Comparison of ENCODE assay signal across 9 mouse cellular contexts in the genomic region with DNA sequence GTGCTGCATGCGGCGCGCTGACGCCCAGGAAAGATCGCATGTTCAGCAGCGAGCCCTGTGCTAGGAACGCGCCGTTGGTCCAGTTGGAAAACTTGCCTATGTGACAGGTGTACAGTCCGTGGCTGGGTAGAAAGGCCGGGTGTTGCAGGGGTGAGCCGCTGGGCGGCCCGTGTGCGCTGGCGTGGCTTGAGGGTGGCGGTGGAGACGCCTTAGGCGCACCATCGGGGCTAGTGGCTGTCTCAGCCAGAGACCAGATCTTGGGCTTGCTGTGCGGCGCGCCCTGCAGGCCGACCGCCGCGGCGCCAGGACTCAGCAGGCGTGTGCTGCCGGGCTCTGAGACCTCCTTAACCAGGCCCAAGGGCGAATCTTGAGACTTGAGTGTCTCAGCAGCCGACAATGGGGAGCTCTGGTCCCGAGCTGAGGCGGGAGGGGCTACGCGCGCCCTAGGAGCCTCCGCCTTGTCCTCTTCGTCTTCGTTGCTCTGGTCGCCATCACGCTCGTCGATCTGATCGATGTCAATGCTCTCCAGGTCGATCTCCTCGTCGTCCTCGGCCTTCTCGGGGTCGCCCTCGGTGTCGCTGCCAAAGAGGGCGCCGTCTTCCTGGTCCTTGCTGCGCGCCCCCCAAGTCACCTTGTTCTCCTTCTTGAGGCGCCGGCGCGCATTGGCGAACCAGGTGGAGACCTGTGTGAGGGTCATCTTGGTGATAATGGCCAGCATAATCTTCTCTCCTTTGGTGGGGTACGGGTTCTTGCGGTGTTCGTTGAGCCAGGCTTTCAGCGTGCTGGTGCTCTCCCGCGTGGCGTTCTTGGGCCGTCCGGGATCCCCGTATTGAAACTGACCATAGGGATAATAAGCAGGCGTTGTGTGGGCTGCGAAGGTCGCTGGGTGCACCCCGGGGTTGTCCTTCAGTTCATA. TPM values are rescaled to one million over a fixed set of nuclear protein-coding genes. Genes with fewer than 3 reads are reported as not detected.
DNase-seq lines count a peak whose midpoint lies in the region; ATAC-seq and TF ChIP-seq lines count a peak whose summit lies in the region.
"Had no signal": no experiment of that assay in that cellular context is flagged by ENCODE, and none has a peak within 500 bp of the region (broad histone marks: within the 10 kb centered on the region; RNA-seq: fewer than 3 reads in every experiment).

No protein-coding gene starts in this region.

- no peak for TF ChIP-seq EP300 in lung, postnatal 0 days (IDR thresholded peaks at IDR 0.05)

- TF ChIP-seq POLR2A in thymus, adult 2 months (IDR thresholded peaks at IDR 0.05; ENCODE audit: control insufficient read depth, extremely low read depth, insufficient read depth, low read length, poor library complexity) = no peak

- peak overlapping the region; percentile 52 for H3K4me2 ChIP-seq in lung, postnatal 0 days (replicated peaks; ENCODE audit: low read depth, low read length)
- H3K4me2 ChIP-seq: liver, embryonic 15.5 days had no signal

- no peak for ATAC-seq in lung, postnatal 0 days
- ATAC-seq in cerebellum, adult (ENCODE audit: insufficient number of reproducible peaks, low FRiP score, low TSS enrichment) = no peak

- H3K4me3 ChIP-seq in E14TG2a.4 (replicated peaks; ENCODE audit: low read length) = peak overlapping the region; percentile 62
- peak overlapping the region; percentile 63 for H3K4me3 ChIP-seq in lung, postnatal 0 days (ENCODE audit: low read depth, low read length)
- no peak overlapping the region for H3K4me3 ChIP-seq in thymus, adult 2 months (ENCODE audit: control insufficient read depth, insufficient read depth, low read length)
- H3K4me3 ChIP-seq: liver, embryonic 15.5 days had no signal

- H3K27me3 ChIP-seq in E14TG2a.4 (ENCODE audit: insufficient read depth, low read length) = peaks cover 94% of the 10 kb centered on the region
- H3K27me3 ChIP-seq in lung, postnatal 0 days (replicated peaks; ENCODE audit: insufficient read depth, low read length) = peaks cover 45% of the 10 kb centered on the region
- H3K27me3 ChIP-seq in thymus, adult 2 months (ENCODE audit: control insufficient read depth, insufficient read depth, low read length) = peaks cover 14% of the 10 kb centered on the region; the same call in 1 of the 2 replicates

- DNase-seq in ZHBTc4 (ENCODE audit: low read depth, low spot score) (peak; percentile 87), MN1 (ENCODE audit: low spot score) (no peak)
- peak; percentile 18 for DNase-seq in heart, postnatal 4 days
- DNase-seq in lung, postnatal 0 days (ENCODE audit: low spot score) = no peak
- DNase-seq in thymus, adult 2 months = no peak
- DNase-seq in layer of hippocampus, adult 11-12 months (ENCODE audit: low spot score) = no peak

- H3K9me3 ChIP-seq in E14TG2a.4 (ENCODE audit: low read length) = no peaks in the 10 kb centered on the region
- H3K9me3 ChIP-seq in lung, postnatal 0 days (ENCODE audit: low read length) = no peaks in the 10 kb centered on the region
- H3K9me3 ChIP-seq: liver, embryonic 15.5 days had no signal

- peak overlapping the region; percentile 89 for H3K27ac ChIP-seq in lung, postnatal 0 days (ENCODE audit: low read length)
- no peak overlapping the region for H3K27ac ChIP-seq in thymus, adult 2 months (ENCODE audit: control insufficient read depth, insufficient read depth, low read length)
- H3K27ac ChIP-seq: liver, embryonic 15.5 days had no signal

- TF ChIP-seq CTCF in E14TG2a.4 (conservative IDR thresholded peaks at IDR 0.05; ENCODE audit: low read length) = no peak
- peak; percentile 26 for TF ChIP-seq CTCF in lung, postnatal 0 days (IDR thresholded peaks at IDR 0.05)
- no peak for TF ChIP-seq CTCF in thymus, adult 2 months (IDR thresholded peaks at IDR 0.05; ENCODE audit: borderline replicate concordance, control insufficient read depth, extremely low read depth, insufficient read depth, low read length, poor library complexity)

- 1% methylated on average over 76 of the region's 76 CpGs for WGBS in lung, postnatal 0 days
- 7% methylated on average over 76 of the region's 76 CpGs for WGBS in thymus, adult 2 months

- peaks cover 58% of the 10 kb centered on the region for H3K4me1 ChIP-seq in E14TG2a.4 (replicated peaks; ENCODE audit: low read depth, low read length)
- H3K4me1 ChIP-seq in lung, postnatal 0 days (ENCODE audit: insufficient read depth, low read depth, low read length) = no peaks in the 10 kb centered on the region
- H3K4me1 ChIP-seq in thymus, adult 2 months (replicated peaks; ENCODE audit: control insufficient read depth, insufficient read depth, low read length) = no peaks in the 10 kb centered on the region
- H3K4me1 ChIP-seq: liver, embryonic 15.5 days had no signal

- peak overlapping the region; percentile 44 for H3K9ac ChIP-seq in lung, postnatal 0 days (replicated peaks; ENCODE audit: low read depth)
- H3K9ac ChIP-seq: liver, embryonic 15.5 days had no signal

- H3K36me3 ChIP-seq in E14TG2a.4 (ENCODE audit: insufficient read depth, low read length) = no peaks in the 10 kb centered on the region
- no peaks in the 10 kb centered on the region for H3K36me3 ChIP-seq in lung, postnatal 0 days (ENCODE audit: insufficient read depth, low read length)
- H3K36me3 ChIP-seq in thymus, adult 2 months (ENCODE audit: control insufficient read depth, insufficient read depth, low read length) = no peaks in the 10 kb centered on the region
- H3K36me3 ChIP-seq: liver, embryonic 15.5 days had no signal

RNA-seq across cellular contexts. Expression of a gene that starts 3.9 kb away (rescaled TPM):
- 10 to 100 TPM; 10.2 to 12.4 TPM for total RNA-seq in heart, postnatal 4 days (2021)
- polyA plus RNA-seq in lung, postnatal 0 days (2015; fragmentation: Nextera tagmentation; extraction: Ambion mirVana) = 19.3 and 20.6 TPM in 2 replicates
- 0.80 and 0.94 TPM in 2 replicates for polyA plus RNA-seq in thymus, adult 2 months (2012; rRNA removed)
- polyA plus RNA-seq: liver, embryonic 15.5 days had no signal

Comparison
In these comparisons a context has a peak if more than half of its experiments do, and no peak if none do; other contexts are left out.
1. DNase-seq: peak in ZHBTc4 (single experiment) and heart, postnatal 4 days (single experiment); none in lung, postnatal 0 days (single experiment), thymus, adult 2 months (single experiment), MN1 (single experiment) and layer of hippocampus, adult 11-12 months (single experiment).
2. RNA of a gene that starts 3.9 kb away (polyA plus RNA-seq): 19.3 to 20.6 TPM in lung, postnatal 0 days; 0.80 to 0.94 TPM in thymus, adult 2 months; every median in the first group is over 10 times any median in the second.